8 mouse cellular contexts compared by ENCODE assay signal in the genomic region with DNA sequence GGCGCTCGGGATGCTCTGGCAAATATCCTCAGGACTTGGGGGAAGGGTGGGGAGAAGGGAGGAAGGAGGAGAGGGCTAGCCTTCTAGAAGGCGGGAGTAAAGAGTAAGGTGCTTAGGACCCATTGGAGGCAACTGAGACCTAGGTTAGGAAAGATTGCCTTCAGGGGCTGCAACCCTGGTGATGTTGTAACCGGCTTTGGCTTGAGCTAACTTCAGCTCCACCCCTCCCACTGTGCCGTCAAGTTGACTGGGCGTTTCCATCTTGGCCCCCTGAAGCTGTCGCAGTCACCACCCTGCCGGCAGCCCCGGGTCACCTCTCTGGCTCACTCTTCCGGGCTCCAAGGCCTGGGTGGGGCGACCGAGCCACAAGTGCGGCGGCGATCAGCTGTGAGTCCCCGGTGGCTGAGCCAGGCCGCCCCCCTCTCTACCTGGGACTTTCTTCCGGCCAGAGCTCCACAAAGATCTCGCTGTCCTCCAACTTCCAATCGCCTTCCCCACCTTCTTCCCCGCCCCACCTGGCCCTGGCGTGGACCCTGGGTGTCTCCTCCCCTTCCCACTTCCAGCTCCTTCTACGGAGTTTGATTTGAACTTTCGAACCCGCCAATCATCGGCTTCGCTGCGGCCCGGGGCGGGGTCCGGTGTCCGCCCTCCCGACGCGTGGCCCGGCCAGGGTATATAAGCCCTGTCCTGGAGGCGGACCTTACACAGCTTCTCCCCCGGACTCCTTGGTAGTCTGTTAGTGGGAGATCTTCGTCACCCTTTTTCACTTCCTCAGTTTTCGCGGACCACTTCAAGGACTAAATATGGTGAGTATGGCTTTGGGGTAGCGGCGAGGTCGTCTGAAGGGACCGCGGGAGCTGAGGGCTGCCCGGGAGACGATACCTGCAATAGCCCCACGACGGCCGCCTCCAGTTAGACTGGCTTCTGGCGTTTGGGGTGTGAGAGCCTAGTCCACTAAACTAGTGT. TPM values are rescaled to one million over a fixed set of nuclear protein-coding genes. Genes with fewer than 3 reads are reported as not detected.
DNase-seq lines count a peak whose midpoint lies in the region; ATAC-seq and TF ChIP-seq lines count a peak whose summit lies in the region.

Tuba1c (plus strand) TSS at position 273 of the 966 bp plus-strand sequence.

- no peaks in the 10 kb centered on the region for H3K27me3 ChIP-seq in limb, embryonic 14.5 days (ENCODE audit: control insufficient read depth, insufficient read depth, low read length)
- H3K27me3 ChIP-seq in midbrain, embryonic 16.5 days (ENCODE audit: control insufficient read depth, insufficient read depth, low read depth, low read length): peaks cover 6% of the 10 kb centered on the region
- no peaks in the 10 kb centered on the region for H3K27me3 ChIP-seq in stomach, embryonic 15.5 days (replicated peaks)

- H3K4me2 ChIP-seq in limb, embryonic 14.5 days (replicated peaks; ENCODE audit: low read depth, low read length, severe bottlenecking): peak within 1 kb of the TSS; percentile 63
- peak within 1 kb of the TSS; percentile 58 for H3K4me2 ChIP-seq in midbrain, embryonic 16.5 days (ENCODE audit: low read length)
- peak within 1 kb of the TSS; percentile 84 for H3K4me2 ChIP-seq in stomach, embryonic 15.5 days

- H3K9me3 ChIP-seq in limb, embryonic 14.5 days (ENCODE audit: control insufficient read depth, low read length): no peaks in the 10 kb centered on the region
- H3K9me3 ChIP-seq in midbrain, embryonic 16.5 days (replicated peaks; ENCODE audit: control insufficient read depth, low read length, poor library complexity, severe bottlenecking): no peaks in the 10 kb centered on the region
- H3K9me3 ChIP-seq in stomach, embryonic 15.5 days: no peaks in the 10 kb centered on the region

- H3K27ac ChIP-seq in limb, embryonic 14.5 days (replicated peaks; ENCODE audit: low read depth, low read length): peak within 1 kb of the TSS; percentile 77
- no peak within 1 kb of the TSS for H3K27ac ChIP-seq in midbrain, embryonic 16.5 days (ENCODE audit: low read length)
- H3K27ac ChIP-seq in stomach, embryonic 15.5 days: peak within 1 kb of the TSS; percentile 94

- peak; percentile 97 for ATAC-seq in limb, embryonic 14.5 days (ENCODE audit: low FRiP score, low read depth)
- 0 out of 2 replicates have a peak, but pooled peaks have one; percentile 11 for ATAC-seq in midbrain, embryonic 16.5 days
- peak; percentile 95 for ATAC-seq in stomach, embryonic 15.5 days (ENCODE audit: insufficient read depth, low FRiP score, low read depth)

- peaks cover 6% of the 10 kb centered on the region for H3K36me3 ChIP-seq in limb, embryonic 14.5 days (ENCODE audit: control insufficient read depth, insufficient read depth, low read length)
- H3K36me3 ChIP-seq in midbrain, embryonic 16.5 days (ENCODE audit: control insufficient read depth, insufficient read depth, low read length): no peaks in the 10 kb centered on the region
- peaks cover 5% of the 10 kb centered on the region for H3K36me3 ChIP-seq in stomach, embryonic 15.5 days

- 2% methylated on average over 49 of the region's 52 CpGs for WGBS in limb, embryonic 14.5 days
- under 1% methylated on average over 52 of the region's 52 CpGs for WGBS in midbrain, embryonic 16.5 days
- WGBS in stomach, embryonic 15.5 days: under 1% methylated on average over 52 of the region's 52 CpGs

- peaks cover 17% of the 10 kb centered on the region for H3K4me1 ChIP-seq in limb, embryonic 14.5 days (ENCODE audit: control insufficient read depth, insufficient read depth, low read length)
- H3K4me1 ChIP-seq in midbrain, embryonic 16.5 days (ENCODE audit: control insufficient read depth, insufficient read depth, low read length): peaks cover 14% of the 10 kb centered on the region
- peaks cover 22% of the 10 kb centered on the region; the same call in 1 of the 2 replicates for H3K4me1 ChIP-seq in stomach, embryonic 15.5 days

- H3K9ac ChIP-seq in limb, embryonic 14.5 days (ENCODE audit: low read depth, low read length, severe bottlenecking): peak within 1 kb of the TSS; percentile 68
- peak within 1 kb of the TSS; percentile 50 for H3K9ac ChIP-seq in midbrain, embryonic 16.5 days (ENCODE audit: low read depth, low read length)
- peak within 1 kb of the TSS; percentile 60 for H3K9ac ChIP-seq in stomach, embryonic 15.5 days

- H3K4me3 ChIP-seq in limb, embryonic 14.5 days (replicated peaks; ENCODE audit: low read length): peak within 1 kb of the TSS; percentile 69
- H3K4me3 ChIP-seq in midbrain, embryonic 16.5 days (ENCODE audit: low read depth, low read length): peak within 1 kb of the TSS; percentile 32
- H3K4me3 ChIP-seq in stomach, embryonic 15.5 days (replicated peaks): peak within 1 kb of the TSS; percentile 63

- no peak for DNase-seq in frontal cortex, adult 2 months (ENCODE audit: extremely low spot score in 1 of 2, low spot score in 1 of 2)
- DNase-seq in frontal cortex, postnatal 25 days (ENCODE audit: low spot score in 2 of 2): no peak
- peak; percentile 93 for DNase-seq in embryo, embryonic 11 days
- DNase-seq in heart, adult 11 months: peak; percentile 100
- DNase-seq in kidney, adult 11 months: peak; percentile 96
- peak; percentile 92 for DNase-seq in limb, embryonic 14.5 days (ENCODE audit: low spot score)

- TF ChIP-seq POLR2A in limb, embryonic 14.5 days (IDR thresholded peaks at IDR 0.05; ENCODE audit: borderline replicate concordance, extremely low read depth, insufficient read depth, insufficient read length): peak; percentile 96; the same call in 1 of the 2 replicates

RNA-seq across cellular contexts. Expression of gene Tuba1c, which starts in this region (rescaled TPM):
- 5.8 and 10.6 TPM in 2 replicates for polyA plus RNA-seq in frontal cortex, adult 2 months (2012; rRNA removed)
- 192 and 293 TPM in 2 replicates for polyA plus RNA-seq in limb, embryonic 14.5 days (2012; rRNA removed)
- 150 and 162 TPM in 2 replicates for polyA plus RNA-seq in limb, embryonic 14.5 days (2014; fragmentation: Nextera tagmentation; extraction: Ambion mirVana)
- 11.6 and 12.5 TPM in 2 replicates for polyA plus RNA-seq in midbrain, embryonic 16.5 days (2015; fragmentation: Nextera tagmentation; extraction: Ambion mirVana)
- 196 and 204 TPM in 2 replicates for polyA plus RNA-seq in stomach, embryonic 15.5 days (2015; fragmentation: Nextera tagmentation; extraction: Ambion mirVana)

Comparison
In these comparisons a context has a peak if more than half of its experiments do, and no peak if none do; other contexts are left out.
1. RNA of gene Tuba1c (polyA plus RNA-seq): 196 to 204 TPM in stomach, embryonic 15.5 days and 150 to 293 TPM in limb, embryonic 14.5 days; 11.6 to 12.5 TPM in midbrain, embryonic 16.5 days and 5.8 to 10.6 TPM in frontal cortex, adult 2 months; every median in the first group is over 10 times any median in the second.
2. DNase-seq: peak in embryo, embryonic 11 days (single experiment), heart, adult 11 months (single experiment), kidney, adult 11 months (single experiment) and limb, embryonic 14.5 days (single experiment); none in frontal cortex, adult 2 months (0 of 2) and frontal cortex, postnatal 25 days (0 of 2).
3. ATAC-seq: peak in every context shown above with its lines; median percentile 97 in limb, embryonic 14.5 days; 95 in stomach, embryonic 15.5 days; 11 in midbrain, embryonic 16.5 days.
4. Peak in every context shown above with its lines, with median percentiles within 50 percentile points of each other: H3K4me2 ChIP-seq, H3K4me3 ChIP-seq and H3K9ac ChIP-seq.